Mouse (Mus musculus) erythroblast, embryonic 14.5 days (primary cell): ENCODE measurements around the gene Fbf1.

ENCODE experiments used
- GATA1 ChIP-seq: IDR thresholded peaks from 2 replicates; pipeline ENCODE4 v1.6.1; 2012; ENCODE audit warnings: low read length, inconsistent platforms, mixed read lengths
- TAL1 ChIP-seq: IDR thresholded peaks from 3 replicates; pipeline ENCODE4 v1.6.1; 2012; ENCODE audit warnings: low read length, inconsistent platforms, mixed read lengths

GRCm38 (mm10) chr11:116127156-116127980, 40.6 kb downstream of the Fbf1 start, which contains the start of gene Trim47:
- TF ChIP-seq GATA1 (no peak), TAL1 (no peak)
